ENCODE assay signal across 26 mouse cellular contexts in genomic region chr7:51093774-51094173, GRCm38 (mm10).
DNase-seq lines count a peak whose midpoint lies in the region; ATAC-seq and TF ChIP-seq lines count a peak whose summit lies in the region.
"Had no signal": no experiment of that assay in that cellular context is flagged by ENCODE, and none has a peak within 500 bp of the region (broad histone marks: within the 10 kb centered on the region; RNA-seq: fewer than 3 reads in every experiment).

No protein-coding gene starts in this region.

- H3K36me3 ChIP-seq in forebrain, postnatal 0 days (ENCODE audit: insufficient read depth), result no peaks in the 10 kb centered on the region
- H3K36me3 ChIP-seq in forebrain, embryonic 11.5 days (ENCODE audit: control insufficient read depth, insufficient read depth, low read length), result no peaks in the 10 kb centered on the region
- H3K36me3 ChIP-seq: embryonic facial prominence, embryonic 12.5 days; embryonic facial prominence, embryonic 15.5 days; forebrain, embryonic 12.5 days; forebrain, embryonic 15.5 days; heart, embryonic 12.5 days; heart, embryonic 15.5 days; hindbrain, embryonic 10.5 days; hindbrain, embryonic 13.5 days had no signal

- H3K9ac ChIP-seq in forebrain, postnatal 0 days, result no peak overlapping the region
- no peak overlapping the region for H3K9ac ChIP-seq in forebrain, embryonic 11.5 days (ENCODE audit: low read length)
- H3K9ac ChIP-seq: embryonic facial prominence, embryonic 12.5 days; embryonic facial prominence, embryonic 15.5 days; forebrain, embryonic 12.5 days; forebrain, embryonic 15.5 days; heart, embryonic 12.5 days; heart, embryonic 15.5 days; hindbrain, embryonic 13.5 days had no signal

- intact Hi-C loops in left cerebral cortex, postnatal 14 days (cut with DNase I), result no loop called here
- intact Hi-C loops in left cerebral cortex, postnatal 10 days (cut with DNase I), result no loop called here

- H3K4me2 ChIP-seq in forebrain, postnatal 0 days (ENCODE audit: low read depth), result no peak overlapping the region
- no peak overlapping the region for H3K4me2 ChIP-seq in forebrain, embryonic 11.5 days (ENCODE audit: low read depth, low read length, severe bottlenecking)
- H3K4me2 ChIP-seq: embryonic facial prominence, embryonic 12.5 days; embryonic facial prominence, embryonic 15.5 days; forebrain, embryonic 12.5 days; forebrain, embryonic 15.5 days; heart, embryonic 12.5 days; heart, embryonic 15.5 days; hindbrain, embryonic 13.5 days had no signal

- WGBS in forebrain, postnatal 0 days, result 73% methylated on average over 3 of the region's 3 CpGs
- 77% methylated on average over 3 of the region's 3 CpGs for WGBS in forebrain, embryonic 11.5 days

- H3K4me3 ChIP-seq in forebrain, postnatal 0 days (ENCODE audit: low read depth, low read length), result no peak overlapping the region
- H3K4me3 ChIP-seq in forebrain, embryonic 11.5 days (ENCODE audit: low read depth, low read length), result no peak overlapping the region
- H3K4me3 ChIP-seq: embryonic facial prominence, embryonic 12.5 days; embryonic facial prominence, embryonic 15.5 days; forebrain, embryonic 12.5 days; forebrain, embryonic 15.5 days; heart, embryonic 12.5 days; heart, embryonic 15.5 days; hindbrain, embryonic 10.5 days; hindbrain, embryonic 13.5 days had no signal

- ATAC-seq in forebrain, postnatal 0 days, result peak; percentile 40; the same call in 1 of the 2 replicates
- no peak for ATAC-seq in forebrain, embryonic 11.5 days (replicated peaks; ENCODE audit: low FRiP score)
- ATAC-seq: activated CD4-positive, CD25-positive, alpha-beta regulatory T cell, adult 4 months; forebrain, embryonic 15.5 days; hindbrain, embryonic 16.5 days had no signal

- DNase-seq in forebrain, postnatal 0 days, result peak; percentile 11
- DNase-seq in forebrain, embryonic 11.5 days (ENCODE audit: low spot score), result no peak
- peak; percentile 3 for DNase-seq in layer of hippocampus, adult 11-12 months (ENCODE audit: low spot score)
- no peak for DNase-seq in layer of hippocampus, postnatal 14 days (ENCODE audit: low spot score in 2 of 2)
- peak; percentile 7 to 12 for DNase-seq in left cerebral cortex, postnatal 14 days (ENCODE audit: low spot score in 2 of 2)
- no peak for DNase-seq in left cerebral cortex, postnatal 10 days (ENCODE audit: extremely low spot score in 1 of 2, low spot score in 2 of 2)
- peak; percentile 8 for DNase-seq in right cerebral cortex, postnatal 25 days
- DNase-seq in right cerebral cortex, postnatal 4 days, result no peak
- DNase-seq: adrenal gland, adult 8-10 months; adrenal gland, postnatal 25 days; cerebellum, adult 18-20 months; cerebellum, adult 9-11 months; cerebellum, postnatal 25 days; gastrocnemius, postnatal 25 days; heart, adult 18-20 months; heart, postnatal 36 days had no signal

- H3K27ac ChIP-seq in forebrain, postnatal 0 days (ENCODE audit: low read depth, low read length), result no peak overlapping the region
- no peak overlapping the region for H3K27ac ChIP-seq in forebrain, embryonic 11.5 days (ENCODE audit: low read depth, low read length)
- H3K27ac ChIP-seq: embryonic facial prominence, embryonic 12.5 days; embryonic facial prominence, embryonic 15.5 days; forebrain, embryonic 12.5 days; forebrain, embryonic 15.5 days; heart, embryonic 15.5 days; hindbrain, embryonic 10.5 days; hindbrain, embryonic 13.5 days had no signal

- no peaks in the 10 kb centered on the region for H3K27me3 ChIP-seq in forebrain, postnatal 0 days (ENCODE audit: insufficient read depth, low read length)
- no peaks in the 10 kb centered on the region for H3K27me3 ChIP-seq in forebrain, embryonic 11.5 days (ENCODE audit: control insufficient read depth, insufficient read depth, low read length)
- H3K27me3 ChIP-seq: embryonic facial prominence, embryonic 12.5 days; embryonic facial prominence, embryonic 15.5 days; forebrain, embryonic 12.5 days; forebrain, embryonic 15.5 days; heart, embryonic 12.5 days; heart, embryonic 15.5 days; hindbrain, embryonic 13.5 days had no signal

- TF ChIP-seq CTCF in forebrain, postnatal 0 days (IDR thresholded peaks at IDR 0.05; ENCODE audit: low read depth), result no peak

- no peaks in the 10 kb centered on the region for H3K9me3 ChIP-seq in forebrain, postnatal 0 days (ENCODE audit: low read length)
- no peaks in the 10 kb centered on the region for H3K9me3 ChIP-seq in forebrain, embryonic 11.5 days (ENCODE audit: control insufficient read depth, low read length)
- H3K9me3 ChIP-seq: embryonic facial prominence, embryonic 12.5 days; embryonic facial prominence, embryonic 15.5 days; forebrain, embryonic 12.5 days; forebrain, embryonic 15.5 days; heart, embryonic 12.5 days; heart, embryonic 15.5 days; hindbrain, embryonic 10.5 days; hindbrain, embryonic 13.5 days had no signal

- no peaks in the 10 kb centered on the region for H3K4me1 ChIP-seq in forebrain, postnatal 0 days (ENCODE audit: insufficient read depth)
- no peaks in the 10 kb centered on the region for H3K4me1 ChIP-seq in forebrain, embryonic 11.5 days (replicated peaks; ENCODE audit: control insufficient read depth, insufficient read depth, low read length)
- H3K4me1 ChIP-seq: embryonic facial prominence, embryonic 12.5 days; embryonic facial prominence, embryonic 15.5 days; forebrain, embryonic 12.5 days; heart, embryonic 12.5 days; heart, embryonic 15.5 days; hindbrain, embryonic 10.5 days; hindbrain, embryonic 13.5 days had no signal

Comparison
In these comparisons a context has a peak if more than half of its experiments do, and no peak if none do; other contexts are left out.
1. DNase-seq: peak in forebrain, postnatal 0 days (single experiment), layer of hippocampus, adult 11-12 months (single experiment), left cerebral cortex, postnatal 14 days (2 of 2) and right cerebral cortex, postnatal 25 days (single experiment); none in forebrain, embryonic 11.5 days (single experiment), layer of hippocampus, postnatal 14 days (0 of 2), left cerebral cortex, postnatal 10 days (0 of 2) and right cerebral cortex, postnatal 4 days (single experiment).